ENCODE assay signal across 8 mouse cellular contexts in the genomic region with DNA sequence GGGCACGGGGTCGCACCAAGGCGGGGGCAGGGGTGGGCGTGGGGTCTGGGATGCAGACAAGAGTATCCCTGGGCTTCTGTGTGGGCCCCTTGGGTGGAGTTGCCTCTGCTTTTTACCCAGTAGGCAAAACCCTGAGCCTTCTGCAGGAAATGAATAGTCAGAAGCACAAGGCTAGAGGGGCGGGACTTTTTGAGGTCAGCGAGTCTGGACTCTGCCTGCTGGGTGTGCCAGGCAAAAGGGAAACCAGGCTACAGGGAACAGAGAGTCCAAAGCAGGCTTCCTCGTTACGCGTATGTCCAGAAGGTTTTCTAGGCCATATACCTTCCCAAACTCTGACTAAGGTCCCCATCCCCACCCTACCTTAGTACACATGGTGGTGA. TPM values are rescaled to one million over a fixed set of nuclear protein-coding genes. Genes with fewer than 3 reads are reported as not detected.
DNase-seq lines count a peak whose midpoint lies in the region; ATAC-seq and TF ChIP-seq lines count a peak whose summit lies in the region.

No protein-coding gene starts in this region.

- peak overlapping the region; percentile 78 for H3K27ac ChIP-seq in intestine, embryonic 14.5 days (ENCODE audit: low read depth)
- peak overlapping the region; percentile 92 for H3K27ac ChIP-seq in liver, adult 2 months (replicated peaks; ENCODE audit: insufficient read depth, low read depth, low read length)
- peak overlapping the region; percentile 99 for H3K27ac ChIP-seq in midbrain, embryonic 16.5 days (ENCODE audit: low read length)

- H3K4me3 ChIP-seq in intestine, embryonic 14.5 days (ENCODE audit: low read depth, low read length): 0 out of 2 replicates have a peak overlapping the region, but pooled peaks have one; percentile 18
- H3K4me3 ChIP-seq in liver, adult 2 months (ENCODE audit: insufficient read depth, low read depth, low read length): peak overlapping the region; percentile 45
- H3K4me3 ChIP-seq in midbrain, embryonic 16.5 days (ENCODE audit: low read depth, low read length): peak overlapping the region; percentile 21; the same call in 1 of the 2 replicates

- WGBS in intestine, embryonic 14.5 days: 39% methylated on average over 9 of the region's 9 CpGs
- 2% methylated on average over 9 of the region's 9 CpGs for WGBS in liver, adult 2 months
- 10% methylated on average over 9 of the region's 9 CpGs for WGBS in midbrain, embryonic 16.5 days

- H3K4me1 ChIP-seq in intestine, embryonic 14.5 days (replicated peaks; ENCODE audit: control insufficient read depth, insufficient read depth, low read length): peaks cover 20% of the 10 kb centered on the region
- H3K4me1 ChIP-seq in liver, adult 2 months (ENCODE audit: control insufficient read depth, insufficient read depth, low read length): peaks cover 23% of the 10 kb centered on the region
- H3K4me1 ChIP-seq in midbrain, embryonic 16.5 days (ENCODE audit: control insufficient read depth, insufficient read depth, low read length): peaks cover 32% of the 10 kb centered on the region

- H3K9ac ChIP-seq in intestine, embryonic 14.5 days (ENCODE audit: low read length): peak overlapping the region; percentile 30; the same call in 1 of the 2 replicates
- H3K9ac ChIP-seq in liver, adult 2 months (ENCODE audit: low read depth, low read length): peak overlapping the region; percentile 66
- peak overlapping the region; percentile 61 for H3K9ac ChIP-seq in midbrain, embryonic 16.5 days (ENCODE audit: low read depth, low read length)

- H3K27me3 ChIP-seq in intestine, embryonic 14.5 days (replicated peaks; ENCODE audit: control insufficient read depth, insufficient read depth, low read length): no peaks in the 10 kb centered on the region
- no peaks in the 10 kb centered on the region for H3K27me3 ChIP-seq in liver, adult 2 months (ENCODE audit: control insufficient read depth, insufficient read depth, low read length)
- H3K27me3 ChIP-seq in midbrain, embryonic 16.5 days (ENCODE audit: control insufficient read depth, insufficient read depth, low read depth, low read length): no peaks in the 10 kb centered on the region

- peak; percentile 52 for DNase-seq in layer of hippocampus, adult 9-11 months
- DNase-seq in layer of hippocampus, adult 9-10 months (ENCODE audit: low spot score): no peak
- peak; percentile 54 to 58 for DNase-seq in cerebellum, adult 18-20 months
- peak; percentile 60 for DNase-seq in gastrocnemius, postnatal 25 days
- no peak for DNase-seq in intestine, embryonic 14.5 days (ENCODE audit: low spot score)
- peak; percentile 94 for DNase-seq in liver, adult 2 months (ENCODE audit: extremely low read depth, low read depth, low spot score)
- no peak for DNase-seq in spleen, adult 12 weeks (ENCODE audit: low spot score)

- H3K36me3 ChIP-seq in intestine, embryonic 14.5 days (ENCODE audit: control insufficient read depth, insufficient read depth, low read length): no peaks in the 10 kb centered on the region
- H3K36me3 ChIP-seq in liver, adult 2 months (ENCODE audit: control insufficient read depth, insufficient read depth, low read length): no peaks in the 10 kb centered on the region
- no peaks in the 10 kb centered on the region for H3K36me3 ChIP-seq in midbrain, embryonic 16.5 days (ENCODE audit: control insufficient read depth, insufficient read depth, low read length)

- ATAC-seq in intestine, embryonic 14.5 days (replicated peaks; ENCODE audit: low FRiP score, low TSS enrichment, low read depth): peak; percentile 72
- ATAC-seq in midbrain, embryonic 16.5 days: peak; percentile 2; the same call in 1 of the 2 replicates

- 0 out of 2 replicates have a peak, but pooled peaks have one; percentile 56 for TF ChIP-seq POLR2A in liver, adult 2 months (IDR thresholded peaks at IDR 0.05; ENCODE audit: extremely low read depth, insufficient read depth, low read length)

- H3K79me2 ChIP-seq in liver, adult 2 months (ENCODE audit: control insufficient read depth, insufficient read depth, low read length): no peaks in the 10 kb centered on the region

- no peaks in the 10 kb centered on the region for H3K9me3 ChIP-seq in intestine, embryonic 14.5 days (ENCODE audit: control insufficient read depth, low read length)
- H3K9me3 ChIP-seq in midbrain, embryonic 16.5 days (replicated peaks; ENCODE audit: control insufficient read depth, low read length, poor library complexity, severe bottlenecking): no peaks in the 10 kb centered on the region

- H3K4me2 ChIP-seq in intestine, embryonic 14.5 days (ENCODE audit: low read length): peak overlapping the region; percentile 41
- peak overlapping the region; percentile 52 for H3K4me2 ChIP-seq in midbrain, embryonic 16.5 days (ENCODE audit: low read length)

- no peak for TF ChIP-seq CTCF in liver, adult 2 months (IDR thresholded peaks at IDR 0.05; ENCODE audit: low read depth, low read length)

RNA-seq across cellular contexts. Expression of a gene that starts 50.0 kb away (rescaled TPM):
- 100 to 1,000 TPM; 136 to 169 TPM for total RNA-seq in gastrocnemius, postnatal 25 days (2021)
- 16.7 and 24.1 TPM in 2 replicates for polyA plus RNA-seq in intestine, embryonic 14.5 days (2014; fragmentation: Nextera tagmentation; extraction: Ambion mirVana)
- 39.9 and 50.1 TPM in 2 replicates for total RNA-seq in liver, adult 2 months (2014; rRNA removed)
- 47.1 and 72.2 TPM in 2 replicates for polyA plus RNA-seq in liver, adult 2 months (2012; rRNA removed)
- polyA plus RNA-seq in midbrain, embryonic 16.5 days (2015; fragmentation: Nextera tagmentation; extraction: Ambion mirVana): 28.1 and 28.6 TPM in 2 replicates

Comparison
In these comparisons a context has a peak if more than half of its experiments do, and no peak if none do; other contexts are left out.
1. DNase-seq: peak in layer of hippocampus, adult 9-11 months (single experiment), cerebellum, adult 18-20 months (2 of 2), gastrocnemius, postnatal 25 days (single experiment) and liver, adult 2 months (single experiment); none in layer of hippocampus, adult 9-10 months (single experiment), intestine, embryonic 14.5 days (single experiment) and spleen, adult 12 weeks (single experiment).
2. Peak in every context shown above with its lines, with median percentiles within 50 percentile points of each other: H3K27ac ChIP-seq, H3K4me3 ChIP-seq and H3K9ac ChIP-seq.